Mouse (Mus musculus): ENCODE results near the gene Gm19668.
"Not testable (repeated sequence)": the region's sequence is repeated elsewhere in the genome, so short reads cannot be mapped to it uniquely, and the experiment has no call there.

The Gm19668 gene

DNA sequence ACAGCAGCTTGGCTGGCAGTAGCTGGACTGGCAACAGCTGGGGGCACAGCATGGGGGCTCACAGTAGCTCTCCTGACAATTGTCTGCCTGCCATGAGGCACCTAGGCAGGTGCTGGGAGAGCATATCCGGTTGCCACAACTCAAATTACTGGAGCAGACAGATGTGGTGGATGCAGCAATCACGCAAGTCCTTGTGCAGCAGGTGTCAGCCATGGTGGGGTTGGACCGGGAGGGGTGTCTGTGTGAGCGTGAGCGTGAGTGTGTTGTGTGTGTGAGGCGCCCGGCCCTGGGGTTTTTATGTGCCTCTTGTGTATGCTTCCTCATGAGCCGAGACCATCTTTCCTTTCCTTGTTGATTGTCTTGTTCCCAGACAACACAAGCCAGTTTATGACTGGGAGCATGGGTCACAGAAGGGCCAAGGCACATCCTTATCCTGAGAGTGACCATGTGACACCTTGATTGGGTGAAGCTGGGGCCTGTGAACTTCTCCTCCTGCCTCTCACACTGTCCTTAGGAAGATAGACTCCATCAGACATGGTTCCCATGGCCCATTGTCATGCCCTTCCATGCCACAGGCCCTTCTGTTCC, at the start of gene Gm19668:
TSS of gene Gm19668 (minus strand) at position 213 of the 588 bp plus-strand sequence.
- DNase-seq (ENCODE audit: low read depth in 1 of 2, low spot score in 2 of 2) = no peak

GRCm38 (mm10) chr10:77847538-77847937, 48.6 kb upstream of the Gm19668 start:
- DNase-seq (ENCODE audit: low read depth in 1 of 2, low spot score in 2 of 2) = no peak

DNA sequence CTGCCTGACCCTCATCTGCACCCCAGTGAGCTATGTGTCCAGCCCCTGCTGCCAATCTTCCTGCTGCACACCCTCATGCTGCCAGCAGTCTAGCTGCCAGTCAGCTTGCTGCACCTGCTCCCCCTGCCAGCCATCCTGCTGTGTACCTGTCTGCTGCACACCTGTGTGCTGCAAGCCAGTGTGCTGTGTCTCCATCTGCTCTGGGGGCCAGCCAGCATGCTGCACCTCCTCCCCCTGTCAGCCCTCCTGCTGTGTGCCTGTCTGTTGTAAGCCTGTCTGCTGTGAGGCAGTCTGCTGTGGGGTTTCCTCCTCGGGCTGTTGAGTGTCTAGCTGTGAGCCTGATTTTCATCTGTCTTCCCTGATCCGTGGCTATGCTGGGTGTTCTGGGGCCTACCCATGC, 48.0 kb upstream of the Gm19668 start:
- no peak for DNase-seq (ENCODE audit: low read depth in 1 of 2, low spot score in 2 of 2)

DNA sequence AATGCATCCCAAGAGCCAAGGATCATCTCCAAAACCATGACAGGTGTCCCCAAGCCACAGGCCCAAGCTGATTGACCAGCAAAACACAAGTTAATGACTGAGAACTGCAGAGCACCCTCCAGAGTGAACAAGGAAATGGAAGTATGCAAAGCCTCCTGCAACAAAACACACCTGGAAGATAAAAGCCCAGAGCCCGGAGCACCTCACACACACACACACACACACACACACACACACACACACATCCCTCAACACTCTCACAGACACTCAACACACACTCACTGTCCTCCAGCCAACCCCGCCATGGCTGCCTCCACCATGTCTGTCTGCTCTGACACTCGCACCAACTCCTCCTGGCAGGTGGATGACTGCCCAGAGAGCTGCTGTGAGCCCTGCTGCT, 47.6 kb upstream of the Gm19668 start, which contains the start of gene Gm36176:
TSS of gene Gm36176 (plus strand) at position 301 of the 400 bp plus-strand sequence.
- DNase-seq (ENCODE audit: low read depth in 1 of 2, low spot score in 2 of 2) = no peak

GRCm38 (mm10) chr10:77839006-77839405, 40.1 kb upstream of the Gm19668 start:
- no peak for DNase-seq (ENCODE audit: low read depth in 1 of 2, low spot score in 2 of 2)

GRCm38 (mm10) chr10:77835647-77836046, 36.7 kb upstream of the Gm19668 start, which contains the start of gene Krtap10-10:
Gene Krtap10-10, plus strand, starts transcription at chr10:77835947.
- no peak for DNase-seq (ENCODE audit: low read depth in 1 of 2, low spot score in 2 of 2)

DNA sequence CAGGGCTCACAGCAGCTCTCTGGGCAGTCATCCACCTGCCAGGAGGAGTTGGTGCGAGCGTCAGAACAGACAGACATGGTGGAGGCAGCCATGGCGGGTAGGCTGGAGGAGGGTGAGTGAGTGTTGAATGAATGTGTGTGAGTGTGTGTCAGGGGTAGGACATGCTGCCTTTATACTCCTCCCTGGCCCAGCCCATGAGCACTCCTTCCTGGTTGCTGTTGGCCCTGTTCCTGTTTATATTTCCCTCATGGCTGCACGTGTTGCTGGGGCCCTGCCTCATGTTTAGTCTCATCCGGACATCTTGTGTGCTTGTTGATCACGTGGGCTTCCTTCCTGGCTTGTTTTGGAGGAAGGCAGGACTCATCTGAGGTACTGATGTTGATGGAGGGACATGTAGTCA, 28.0 kb upstream of the Gm19668 start, which contains the start of gene Krtap10-4:
TSS of gene Krtap10-4 (minus strand) at position 145 of the 400 bp plus-strand sequence.
- DNase-seq (ENCODE audit: low read depth in 1 of 2, low spot score in 2 of 2) = no peak

- no peak for DNase-seq (ENCODE audit: low read depth in 1 of 2, low spot score in 2 of 2)
Observed at GRCm38 (mm10) chr10:77819203-77819602, 20.3 kb upstream of the Gm19668 start.

DNA sequence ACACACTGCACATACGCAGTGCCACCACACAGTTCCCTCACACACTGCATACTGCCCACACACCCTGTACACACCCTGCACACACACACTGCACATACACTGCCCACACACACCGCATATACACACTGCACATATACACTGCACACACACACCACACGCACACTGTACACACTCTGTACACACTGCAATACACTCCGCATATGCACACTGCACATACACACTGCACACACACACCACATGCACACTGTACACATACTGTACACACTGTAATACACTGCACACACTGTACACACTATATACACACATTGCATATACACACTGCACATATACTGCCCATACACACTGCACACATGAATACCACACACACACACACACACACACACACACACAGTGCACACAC, 19.6 kb upstream of the Gm19668 start:
- no peak for DNase-seq (ENCODE audit: low read depth in 1 of 2, low spot score in 2 of 2)

DNA sequence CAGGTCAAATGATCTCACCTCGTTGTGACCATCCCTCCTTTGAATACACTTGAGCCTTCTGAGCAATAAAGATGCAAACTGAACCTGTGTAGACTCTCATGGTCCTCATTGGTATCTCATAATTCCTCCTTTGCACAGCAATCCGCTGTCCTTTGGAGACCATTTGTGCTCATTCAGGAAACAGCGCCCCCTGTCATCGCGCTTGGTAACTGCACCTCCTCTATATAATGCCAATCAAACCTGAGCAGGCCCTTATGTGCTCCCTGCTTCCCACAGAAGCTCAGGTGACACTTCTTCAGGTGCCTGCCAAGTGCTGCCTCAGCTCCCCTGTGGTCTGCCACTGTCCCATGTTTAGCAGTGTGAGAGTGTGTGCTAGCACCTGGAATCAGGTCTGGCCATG, 16.6 kb upstream of the Gm19668 start:
- DNase-seq (ENCODE audit: low read depth in 1 of 2, low spot score in 2 of 2) = no peak

GRCm38 (mm10) chr10:77814382-77814781, 15.4 kb upstream of the Gm19668 start, which contains the start of gene Gm2696:
Gene Gm2696, plus strand, starts transcription at chr10:77814682.
- no peak for DNase-seq (ENCODE audit: low read depth in 1 of 2, low spot score in 2 of 2)

GRCm38 (mm10) chr10:77811743-77812142, 12.8 kb upstream of the Gm19668 start, which contains the start of gene Gm9507:
Gene Gm9507, minus strand, starts transcription at chr10:77811843.
- DNase-seq (ENCODE audit: low read depth in 1 of 2, low spot score in 2 of 2) = no peak

GRCm38 (mm10) chr10:77804095-77804494, 5.2 kb upstream of the Gm19668 start:
- no peak for DNase-seq (ENCODE audit: low read depth in 1 of 2, low spot score in 2 of 2)

DNA sequence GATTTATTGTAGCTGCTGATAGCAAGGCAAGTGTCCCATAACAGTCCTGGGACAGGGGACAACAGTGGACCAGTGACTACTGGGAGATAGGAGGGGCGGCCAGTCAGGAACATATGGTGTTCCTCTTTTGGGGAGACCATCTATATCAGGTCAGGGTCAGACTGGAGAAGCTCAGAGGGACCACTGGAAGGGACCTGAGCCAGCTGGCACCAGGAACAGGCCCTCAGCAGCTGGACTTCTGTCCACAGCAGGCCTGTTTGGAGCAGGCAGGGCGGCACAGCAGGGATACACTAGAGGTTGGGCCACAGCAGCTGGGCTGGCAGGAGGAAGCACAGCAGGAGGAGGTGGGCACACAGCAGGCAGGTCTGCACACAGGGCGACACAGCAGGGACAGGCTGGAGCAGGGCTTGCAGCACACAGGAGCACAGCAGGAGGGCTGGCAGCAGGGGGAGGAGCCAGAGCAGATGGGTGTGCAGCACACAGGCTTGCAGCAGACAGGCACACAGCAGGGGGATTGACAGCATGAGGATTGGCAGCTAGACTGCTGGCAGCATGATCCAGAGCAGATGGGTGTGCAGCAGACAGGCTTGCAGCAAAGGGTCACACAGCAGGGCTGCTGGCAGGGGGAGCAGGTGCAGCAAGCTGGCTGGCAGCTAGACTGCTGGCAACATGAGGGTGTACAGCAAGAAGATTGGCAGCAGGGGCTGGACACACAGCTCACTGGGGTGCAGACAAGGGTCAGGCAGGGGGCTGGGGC, 591 bp downstream of the Gm19668 start:
- not testable (repeated sequence) for DNase-seq (ENCODE audit: low read depth in 1 of 2, low spot score in 2 of 2)

DNA sequence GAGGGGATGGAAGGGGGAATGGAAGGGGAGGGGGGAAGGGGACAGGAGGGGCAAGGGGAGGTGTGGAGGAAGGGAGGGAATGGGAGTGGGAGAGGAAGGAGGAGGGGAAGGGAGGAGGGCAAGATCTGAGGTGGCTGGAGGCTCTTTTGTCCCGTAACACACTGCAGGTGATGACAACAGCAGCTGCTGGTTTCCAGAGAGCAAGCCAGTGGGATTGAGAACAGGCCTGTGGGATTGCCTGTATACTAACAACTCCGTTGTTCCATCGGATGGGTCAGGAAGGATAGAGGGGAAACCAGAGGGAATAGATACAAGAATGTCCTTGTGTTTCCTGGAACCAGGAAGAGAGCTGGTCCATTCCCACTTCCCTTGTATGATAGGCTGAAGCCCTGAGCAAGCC, 1.3 kb downstream of the Gm19668 start:
- no peak for DNase-seq (ENCODE audit: low read depth in 1 of 2, low spot score in 2 of 2)

DNA sequence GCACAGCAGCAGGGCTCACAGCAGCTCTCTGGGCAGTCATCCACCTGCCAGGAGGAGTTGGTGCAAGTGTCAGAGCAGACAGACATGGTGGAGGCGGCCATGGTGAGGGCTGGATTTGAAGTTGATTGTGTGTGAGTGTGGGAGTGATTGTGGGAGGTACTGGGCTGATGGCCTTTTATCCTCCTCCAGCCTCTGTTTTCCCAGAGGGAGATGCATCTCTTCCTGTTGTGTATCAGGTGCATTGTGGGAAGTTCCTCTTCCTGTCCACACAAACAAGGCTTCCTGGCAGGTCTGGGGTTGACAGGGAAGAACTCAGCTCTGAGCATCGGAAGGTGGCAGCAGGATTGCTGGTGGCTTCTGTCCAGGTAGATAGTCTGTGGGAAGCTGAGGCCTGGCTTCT, 4.0 kb downstream of the Gm19668 start, which contains the start of gene Gm9639:
TSS of gene Gm9639 (minus strand) at position 101 of the 400 bp plus-strand sequence.
- no peak for DNase-seq (ENCODE audit: low read depth in 1 of 2, low spot score in 2 of 2)

- no peak for DNase-seq (ENCODE audit: low read depth in 1 of 2, low spot score in 2 of 2)
Observed at GRCm38 (mm10) chr10:77788621-77789020, 10.3 kb downstream of the Gm19668 start.

GRCm38 (mm10) chr10:77787876-77788275, 11.1 kb downstream of the Gm19668 start, which contains the start of gene Gm7137:
Gene Gm7137, minus strand, starts transcription at chr10:77788200.
- DNase-seq (ENCODE audit: low read depth in 1 of 2, low spot score in 2 of 2) = not testable (repeated sequence)

- DNase-seq (ENCODE audit: low read depth in 1 of 2, low spot score in 2 of 2) = not testable (repeated sequence)
Observed at GRCm38 (mm10) chr10:77783396-77783795, 15.5 kb downstream of the Gm19668 start.

GRCm38 (mm10) chr10:77782442-77782841, 16.5 kb downstream of the Gm19668 start, which contains the start of gene Gm3250:
Gene Gm3250, minus strand, starts transcription at chr10:77782542.
- DNase-seq (ENCODE audit: low read depth in 1 of 2, low spot score in 2 of 2) = not testable (repeated sequence)

DNA sequence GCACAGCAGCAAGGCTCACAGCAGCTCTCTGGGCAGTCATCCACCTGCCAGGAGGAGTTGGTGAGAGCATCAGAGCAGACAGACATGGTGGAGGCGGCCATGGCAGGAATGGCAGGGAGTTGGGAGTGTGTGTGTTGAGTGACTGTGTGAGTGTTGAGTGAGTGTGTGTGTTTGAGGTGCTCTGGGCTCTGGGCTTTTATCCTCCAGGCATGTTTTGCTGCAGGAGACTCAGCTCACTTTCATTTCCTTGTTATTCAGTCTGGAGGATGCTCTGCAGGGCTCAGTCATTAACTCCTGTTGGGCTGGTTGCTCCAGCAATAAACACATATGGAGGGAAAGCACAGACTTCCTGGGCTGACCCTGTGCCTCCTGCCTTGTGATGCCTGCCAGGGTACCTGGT, 22.1 kb downstream of the Gm19668 start, which contains the start of gene Gm7138:
TSS of gene Gm7138 (minus strand) at position 101 of the 400 bp plus-strand sequence.
- not testable (repeated sequence) for DNase-seq (ENCODE audit: low read depth in 1 of 2, low spot score in 2 of 2)

- DNase-seq (ENCODE audit: low read depth in 1 of 2, low spot score in 2 of 2) = not testable (repeated sequence)
Observed at GRCm38 (mm10) chr10:77772142-77772541, 26.8 kb downstream of the Gm19668 start.

All from monocyte, adult 2 months (primary cell).